Comparison of ENCODE assay signal across 11 mouse cellular contexts in genomic region chr13:23757921-23758320, GRCm38 (mm10). TPM values are rescaled to one million over a fixed set of nuclear protein-coding genes. Genes with fewer than 3 reads are reported as not detected.
DNase-seq lines count a peak whose midpoint lies in the region; ATAC-seq and TF ChIP-seq lines count a peak whose summit lies in the region.
"Had no signal": no experiment of that assay in that cellular context is flagged by ENCODE, and none has a peak within 500 bp of the region (broad histone marks: within the 10 kb centered on the region; RNA-seq: fewer than 3 reads in every experiment).

No protein-coding gene starts in this region.

- TF ChIP-seq EP300 in liver, embryonic 14.5 days (IDR thresholded peaks at IDR 0.05; ENCODE audit: low read depth) = no peak

- no peak for DNase-seq in heart, postnatal 10 days
- no peak for DNase-seq in midbrain, embryonic 10.5 days (ENCODE audit: low spot score)
- no peak for DNase-seq in midbrain, postnatal 0 days (ENCODE audit: low spot score)
- no peak for DNase-seq in embryonic facial prominence, embryonic 11.5 days (ENCODE audit: low spot score)
- no peak for DNase-seq in liver, embryonic 14.5 days (ENCODE audit: low read depth in 3 of 3, low spot score in 3 of 3)
- DNase-seq in cerebellum, adult 9-10 months = no peak
- DNase-seq in adrenal gland, adult (ENCODE audit: inconsistent age in 2 of 2, low spot score in 1 of 2) = no peak
- DNase-seq: adrenal gland, adult 2 months; cerebellum, adult 11-12 months had no signal

- TF ChIP-seq CTCF in midbrain, postnatal 0 days (IDR thresholded peaks at IDR 0.05) = no peak
- no peak for TF ChIP-seq CTCF in liver, embryonic 14.5 days (IDR thresholded peaks at IDR 0.05; ENCODE audit: low read depth)

- H3K4me3 ChIP-seq in heart, embryonic 15.5 days = no peak overlapping the region
- H3K4me3 ChIP-seq in midbrain, embryonic 10.5 days = peak overlapping the region; percentile 53; the same call in 1 of the 2 replicates
- no peak overlapping the region for H3K4me3 ChIP-seq in midbrain, postnatal 0 days (ENCODE audit: low read depth, low read length)
- H3K4me3 ChIP-seq in embryonic facial prominence, embryonic 11.5 days (ENCODE audit: low read depth, low read length) = no peak overlapping the region
- H3K4me3 ChIP-seq in liver, embryonic 14.5 days (ENCODE audit: insufficient read depth in 1 of 2, low read depth in 2 of 2, low read length in 2 of 2) = peak overlapping the region in 1 of 2 experiments; percentile 55; a peak in 2 of 4 replicates

- WGBS in heart, embryonic 15.5 days = 53% methylated on average over 3 of the region's 3 CpGs
- WGBS in midbrain, embryonic 10.5 days = 44% methylated on average over 3 of the region's 3 CpGs
- 53% methylated on average over 3 of the region's 3 CpGs for WGBS in midbrain, postnatal 0 days
- 57% methylated on average over 3 of the region's 3 CpGs for WGBS in embryonic facial prominence, embryonic 11.5 days
- WGBS in liver, embryonic 14.5 days (ENCODE audit: insufficient replicate concordance) = 32% methylated on average over 3 of the region's 3 CpGs

- H3K27me3 ChIP-seq in heart, embryonic 15.5 days = no peaks in the 10 kb centered on the region
- H3K27me3 ChIP-seq in midbrain, embryonic 10.5 days (ENCODE audit: low read depth, poor library complexity, severe bottlenecking) = no peaks in the 10 kb centered on the region
- no peaks in the 10 kb centered on the region for H3K27me3 ChIP-seq in midbrain, postnatal 0 days (ENCODE audit: insufficient read depth, low read length)
- H3K27me3 ChIP-seq in embryonic facial prominence, embryonic 11.5 days (ENCODE audit: control insufficient read depth, insufficient read depth, low read length) = no peaks in the 10 kb centered on the region
- H3K27me3 ChIP-seq in liver, embryonic 14.5 days (ENCODE audit: control insufficient read depth, insufficient read depth, low read length) = no peaks in the 10 kb centered on the region
- H3K27me3 ChIP-seq: neural tube, embryonic 12.5 days had no signal

- H3K9me3 ChIP-seq in heart, embryonic 15.5 days (replicated peaks) = no peaks in the 10 kb centered on the region
- H3K9me3 ChIP-seq in midbrain, embryonic 10.5 days (replicated peaks) = no peaks in the 10 kb centered on the region
- H3K9me3 ChIP-seq in midbrain, postnatal 0 days (ENCODE audit: low read length) = no peaks in the 10 kb centered on the region
- H3K9me3 ChIP-seq in embryonic facial prominence, embryonic 11.5 days (replicated peaks; ENCODE audit: control insufficient read depth, low read length) = no peaks in the 10 kb centered on the region
- H3K9me3 ChIP-seq in liver, embryonic 14.5 days (ENCODE audit: control insufficient read depth, low read length) = no peaks in the 10 kb centered on the region
- H3K9me3 ChIP-seq: neural tube, embryonic 12.5 days had no signal

- no peak for ATAC-seq in heart, embryonic 15.5 days (replicated peaks; ENCODE audit: insufficient number of reproducible peaks, insufficient read depth, low FRiP score, low read depth)
- ATAC-seq in midbrain, postnatal 0 days (ENCODE audit: low FRiP score) = no peak
- ATAC-seq in embryonic facial prominence, embryonic 11.5 days (replicated peaks; ENCODE audit: insufficient number of reproducible peaks, low FRiP score, low TSS enrichment, low read depth) = no peak
- ATAC-seq in liver, embryonic 14.5 days (ENCODE audit: insufficient read depth) = no peak

- peak overlapping the region; percentile 73; the same call in 1 of the 2 replicates for H3K4me2 ChIP-seq in heart, embryonic 15.5 days
- H3K4me2 ChIP-seq in midbrain, postnatal 0 days (ENCODE audit: low read depth, low read length, poor library complexity, severe bottlenecking) = no peak overlapping the region
- H3K4me2 ChIP-seq in embryonic facial prominence, embryonic 11.5 days (ENCODE audit: low read depth, low read length) = no peak overlapping the region
- H3K4me2 ChIP-seq in liver, embryonic 14.5 days (ENCODE audit: low read depth) = peak overlapping the region; percentile 88

- H3K9ac ChIP-seq in heart, embryonic 15.5 days = no peak overlapping the region
- H3K9ac ChIP-seq in midbrain, postnatal 0 days (replicated peaks; ENCODE audit: low read length, poor library complexity, severe bottlenecking) = no peak overlapping the region
- no peak overlapping the region for H3K9ac ChIP-seq in embryonic facial prominence, embryonic 11.5 days (replicated peaks; ENCODE audit: low read length)
- peak overlapping the region; percentile 68 for H3K9ac ChIP-seq in liver, embryonic 14.5 days (replicated peaks)

- no peak overlapping the region for H3K27ac ChIP-seq in heart, embryonic 15.5 days
- H3K27ac ChIP-seq in midbrain, embryonic 10.5 days (replicated peaks) = peak overlapping the region; percentile 92
- no peak overlapping the region for H3K27ac ChIP-seq in midbrain, postnatal 0 days (ENCODE audit: low read depth, low read length)
- peak overlapping the region; percentile 91 for H3K27ac ChIP-seq in embryonic facial prominence, embryonic 11.5 days (replicated peaks; ENCODE audit: low read depth, low read length)
- H3K27ac ChIP-seq in liver, embryonic 14.5 days = peak overlapping the region; percentile 99

- H3K4me1 ChIP-seq in heart, embryonic 15.5 days (replicated peaks) = peaks cover 22% of the 10 kb centered on the region
- H3K4me1 ChIP-seq in midbrain, embryonic 10.5 days = peaks cover 32% of the 10 kb centered on the region
- peaks cover 4% of the 10 kb centered on the region; the same call in 1 of the 2 replicates for H3K4me1 ChIP-seq in midbrain, postnatal 0 days (ENCODE audit: insufficient read depth, low read length)
- no peaks in the 10 kb centered on the region for H3K4me1 ChIP-seq in embryonic facial prominence, embryonic 11.5 days (ENCODE audit: control insufficient read depth, insufficient read depth, low read length)
- peaks cover 30 to 33% of the 10 kb centered on the region in 2 experiments for H3K4me1 ChIP-seq in liver, embryonic 14.5 days (replicated peaks; ENCODE audit: control insufficient read depth in 2 of 2, insufficient read depth in 2 of 2, low read length in 1 of 2)

- intact Hi-C loops in heart, postnatal 10 days (cut with DNase I) = loop anchor here (5.0 to 10.0 kb wide), 2 partner anchors 1721 to 2003 kb away; partner anchors contain the start of genes Hist1h2ah, Hist1h2ak, Hist1h2bk and Hist1h2bn

- H3K36me3 ChIP-seq in heart, embryonic 15.5 days = no peaks in the 10 kb centered on the region
- H3K36me3 ChIP-seq in midbrain, embryonic 10.5 days = no peaks in the 10 kb centered on the region
- H3K36me3 ChIP-seq in midbrain, postnatal 0 days (ENCODE audit: insufficient read depth, low read length) = no peaks in the 10 kb centered on the region
- H3K36me3 ChIP-seq in embryonic facial prominence, embryonic 11.5 days (replicated peaks; ENCODE audit: control insufficient read depth, insufficient read depth, low read depth, low read length) = no peaks in the 10 kb centered on the region
- H3K36me3 ChIP-seq in liver, embryonic 14.5 days (replicated peaks; ENCODE audit: control insufficient read depth, insufficient read depth, low read depth) = no peaks in the 10 kb centered on the region
- H3K36me3 ChIP-seq: neural tube, embryonic 12.5 days had no signal

RNA-seq across cellular contexts. Expression of gene Hist1h4b, which starts 1.1 kb away (rescaled TPM):
- polyA plus RNA-seq in heart, embryonic 15.5 days (2015; fragmentation: Nextera tagmentation; extraction: Ambion mirVana) = 1.2 and 1.7 TPM in 2 replicates
- total RNA-seq in heart, postnatal 10 days (2021) = 100 to 1,000 TPM; 130 to 151 TPM
- 4.9 and 6.9 TPM in 2 replicates for polyA plus RNA-seq in midbrain, embryonic 10.5 days (2016; fragmentation: Nextera tagmentation; extraction: Ambion mirVana)
- 143 and 315 TPM in 2 replicates for total RNA-seq in midbrain, postnatal 0 days (2014; rRNA removed)
- polyA plus RNA-seq in midbrain, postnatal 0 days (2015; fragmentation: Nextera tagmentation; extraction: Ambion mirVana) = 1.6 and 2.0 TPM in 2 replicates
- 7.4 and 10.1 TPM in 2 replicates for polyA plus RNA-seq in embryonic facial prominence, embryonic 11.5 days (2014; fragmentation: Nextera tagmentation; extraction: Ambion mirVana)
- polyA plus RNA-seq in liver, embryonic 14.5 days (2012; rRNA removed) = 9.2 and 21.6 TPM in 2 replicates
- polyA plus RNA-seq in liver, embryonic 14.5 days (2014; fragmentation: Nextera tagmentation; extraction: Ambion mirVana) = 4.5 and 5.1 TPM in 2 replicates

RNA-seq across cellular contexts. Expression of gene Hist1h4a, which starts 3.1 kb away (rescaled TPM):
- not detected in 2 replicates for polyA plus RNA-seq in heart, embryonic 15.5 days (2015; fragmentation: Nextera tagmentation; extraction: Ambion mirVana)
- total RNA-seq in heart, postnatal 10 days (2021) = 100 to 1,000 TPM; 162 to 177 TPM
- polyA plus RNA-seq in midbrain, embryonic 10.5 days (2016; fragmentation: Nextera tagmentation; extraction: Ambion mirVana) = 0.42 TPM in 1 of 2 replicates, not detected in the other
- total RNA-seq in midbrain, postnatal 0 days (2014; rRNA removed) = 171 and 405 TPM in 2 replicates
- polyA plus RNA-seq in midbrain, postnatal 0 days (2015; fragmentation: Nextera tagmentation; extraction: Ambion mirVana) = not detected in 2 replicates
- polyA plus RNA-seq in embryonic facial prominence, embryonic 11.5 days (2014; fragmentation: Nextera tagmentation; extraction: Ambion mirVana) = not detected in 2 replicates
- polyA plus RNA-seq in liver, embryonic 14.5 days (2012; rRNA removed) = 4.3 and 11.8 TPM in 2 replicates
- 0.57 and 0.78 TPM in 2 replicates for polyA plus RNA-seq in liver, embryonic 14.5 days (2014; fragmentation: Nextera tagmentation; extraction: Ambion mirVana)

RNA-seq across cellular contexts. Expression of gene Hist1h3a, which starts 4.3 kb away (rescaled TPM):
- 1.5 and 2.4 TPM in 2 replicates for polyA plus RNA-seq in heart, embryonic 15.5 days (2015; fragmentation: Nextera tagmentation; extraction: Ambion mirVana)
- 100 to 1,000 TPM; 160 to 202 TPM for total RNA-seq in heart, postnatal 10 days (2021)
- 3.6 and 3.9 TPM in 2 replicates for polyA plus RNA-seq in midbrain, embryonic 10.5 days (2016; fragmentation: Nextera tagmentation; extraction: Ambion mirVana)
- total RNA-seq in midbrain, postnatal 0 days (2014; rRNA removed) = 322 and 620 TPM in 2 replicates
- 0.99 and 1.4 TPM in 2 replicates for polyA plus RNA-seq in midbrain, postnatal 0 days (2015; fragmentation: Nextera tagmentation; extraction: Ambion mirVana)
- polyA plus RNA-seq in embryonic facial prominence, embryonic 11.5 days (2014; fragmentation: Nextera tagmentation; extraction: Ambion mirVana) = 4.0 and 4.3 TPM in 2 replicates
- polyA plus RNA-seq in liver, embryonic 14.5 days (2012; rRNA removed) = 36.1 and 49.8 TPM in 2 replicates
- polyA plus RNA-seq in liver, embryonic 14.5 days (2014; fragmentation: Nextera tagmentation; extraction: Ambion mirVana) = 5.8 and 7.5 TPM in 2 replicates

RNA-seq across cellular contexts. Expression of gene Hist1h1a, which starts 5.5 kb away (rescaled TPM):
- polyA plus RNA-seq in heart, embryonic 15.5 days (2015; fragmentation: Nextera tagmentation; extraction: Ambion mirVana) = 0.76 and 0.98 TPM in 2 replicates
- 100 to 1,000 TPM; 109 to 127 TPM for total RNA-seq in heart, postnatal 10 days (2021)
- polyA plus RNA-seq in midbrain, embryonic 10.5 days (2016; fragmentation: Nextera tagmentation; extraction: Ambion mirVana) = 1.7 and 2.7 TPM in 2 replicates
- total RNA-seq in midbrain, postnatal 0 days (2014; rRNA removed) = 90.8 and 138 TPM in 2 replicates
- polyA plus RNA-seq in midbrain, postnatal 0 days (2015; fragmentation: Nextera tagmentation; extraction: Ambion mirVana) = not detected in 2 replicates
- polyA plus RNA-seq in embryonic facial prominence, embryonic 11.5 days (2014; fragmentation: Nextera tagmentation; extraction: Ambion mirVana) = 4.5 and 5.0 TPM in 2 replicates
- polyA plus RNA-seq in liver, embryonic 14.5 days (2012; rRNA removed) = 7.6 and 11.9 TPM in 2 replicates
- 6.3 and 7.4 TPM in 2 replicates for polyA plus RNA-seq in liver, embryonic 14.5 days (2014; fragmentation: Nextera tagmentation; extraction: Ambion mirVana)

RNA-seq across cellular contexts. Expression of gene Hist1h3b, which starts 5.9 kb away (rescaled TPM):
- polyA plus RNA-seq in heart, embryonic 15.5 days (2015; fragmentation: Nextera tagmentation; extraction: Ambion mirVana) = 3.1 and 4.7 TPM in 2 replicates
- total RNA-seq in heart, postnatal 10 days (2021) = 100 to 1,000 TPM; 221 to 266 TPM
- 8.1 and 11.3 TPM in 2 replicates for polyA plus RNA-seq in midbrain, embryonic 10.5 days (2016; fragmentation: Nextera tagmentation; extraction: Ambion mirVana)
- 124 and 290 TPM in 2 replicates for total RNA-seq in midbrain, postnatal 0 days (2014; rRNA removed)
- 0.50 and 0.51 TPM in 2 replicates for polyA plus RNA-seq in midbrain, postnatal 0 days (2015; fragmentation: Nextera tagmentation; extraction: Ambion mirVana)
- 8.3 and 10.5 TPM in 2 replicates for polyA plus RNA-seq in embryonic facial prominence, embryonic 11.5 days (2014; fragmentation: Nextera tagmentation; extraction: Ambion mirVana)
- polyA plus RNA-seq in liver, embryonic 14.5 days (2012; rRNA removed) = 40.0 and 45.7 TPM in 2 replicates
- 8.9 and 11.4 TPM in 2 replicates for polyA plus RNA-seq in liver, embryonic 14.5 days (2014; fragmentation: Nextera tagmentation; extraction: Ambion mirVana)

Comparison
In these comparisons a context has a peak if more than half of its experiments do, and no peak if none do; other contexts are left out.
1. H3K27ac ChIP-seq: peak in midbrain, embryonic 10.5 days (single experiment), embryonic facial prominence, embryonic 11.5 days (single experiment) and liver, embryonic 14.5 days (single experiment); none in heart, embryonic 15.5 days (single experiment) and midbrain, postnatal 0 days (single experiment).
2. H3K4me2 ChIP-seq: peak in heart, embryonic 15.5 days (single experiment) and liver, embryonic 14.5 days (single experiment); none in midbrain, postnatal 0 days (single experiment) and embryonic facial prominence, embryonic 11.5 days (single experiment).